Mouse (Mus musculus) G1E (cell line): ENCODE measurements around the gene Atf6. TPM values are rescaled to one million over a fixed set of nuclear protein-coding genes. Genes with fewer than 3 reads are reported as not detected.
A peak's percentile ranks its signal among the peaks of the same experiment; 100 is the strongest.

Source experiments
- ATAC-seq: 2 replicates; pipeline ENCODE4 v1.8.0; 2016; ENCODE audit warnings: mild to moderate bottlenecking; ENCODE audit not compliant: insufficient number of reproducible peaks, poor library complexity, low FRiP score, severe bottlenecking; ENCODE audit errors: extremely low read depth
- DNase-seq: peaks from one replicate; pipeline ENCODE4 v3.0.0; 2012; ENCODE audit warnings: low spot score
- H3K27me3 ChIP-seq: 2 replicates; pipeline ENCODE4 v1.6.1; 2012; ENCODE audit warnings: mild to moderate bottlenecking, low read length, inconsistent platforms; ENCODE audit not compliant: insufficient read depth
- H3K36me3 ChIP-seq: replicated peaks from 2 replicates; pipeline ENCODE3; 2012; ENCODE audit warnings: mild to moderate bottlenecking, inconsistent platforms
- H3K4me1 ChIP-seq: 2 replicates; pipeline ENCODE4 v1.6.1; 2012; ENCODE audit warnings: low read depth, low read length, inconsistent platforms, mixed read lengths; ENCODE audit not compliant: insufficient read depth
- H3K4me3 ChIP-seq: 2 replicates; pipeline ENCODE4 v1.5.1; 2012; ENCODE audit warnings: low read depth, mild to moderate bottlenecking, inconsistent platforms, low read length, moderate library complexity, mixed read lengths
- H3K9me3 ChIP-seq: replicated peaks from 2 replicates; pipeline ENCODE4 v1.6.1; 2012; ENCODE audit warnings: inconsistent platforms
- CTCF ChIP-seq: IDR thresholded peaks from 2 replicates; pipeline ENCODE4 v1.5.1; 2012; ENCODE audit warnings: low read depth, low read length, inconsistent platforms, mixed read lengths
- GATA1 ChIP-seq: IDR thresholded peaks from 2 replicates; pipeline ENCODE4 v1.6.1; 2012; ENCODE audit warnings: borderline replicate concordance, low read length, inconsistent platforms, mixed read lengths
- GATA2 ChIP-seq: IDR thresholded peaks from 2 replicates; pipeline ENCODE4 v1.6.1; 2012; ENCODE audit warnings: low read depth, low read length, inconsistent platforms, borderline replicate concordance
- POLR2AphosphoS5 ChIP-seq: IDR thresholded peaks from 2 replicates; pipeline ENCODE4 v1.6.1; 2012; ENCODE audit warnings: low read depth, low read length, inconsistent platforms; ENCODE audit not compliant: insufficient replicate concordance
- TAL1 ChIP-seq: conservative IDR thresholded peaks from 2 replicates; pipeline ENCODE4 v1.6.1; 2012; ENCODE audit warnings: low read depth, low read length, inconsistent platforms, mixed read lengths
- polyA plus RNA-seq: library from polyadenylated mRNA; stranded (reverse); fragments of >175 nt; gene quantifications from 2 replicates; pipeline ENCODE4 v1.2.3, GENCODE M21; 2012
- total RNA-seq, 2 experiments: library from RNA; stranded (forward) in 1 of 2; stranded (reverse) in 1 of 2; fragments of 200-1000 nt in 1 of 2; fragments of >200 nt in 1 of 2; fragmentation: Nextera tagmentation in 1 of 2; gene quantifications; 2 replicates each; pipeline ENCODE4 v1.2.3; 2014 to 2017

Atf6 gene
- total and polyA plus RNA-seq, 3 experiments: 2.1 to 44.6 (median 22.7) TPM

DNA sequence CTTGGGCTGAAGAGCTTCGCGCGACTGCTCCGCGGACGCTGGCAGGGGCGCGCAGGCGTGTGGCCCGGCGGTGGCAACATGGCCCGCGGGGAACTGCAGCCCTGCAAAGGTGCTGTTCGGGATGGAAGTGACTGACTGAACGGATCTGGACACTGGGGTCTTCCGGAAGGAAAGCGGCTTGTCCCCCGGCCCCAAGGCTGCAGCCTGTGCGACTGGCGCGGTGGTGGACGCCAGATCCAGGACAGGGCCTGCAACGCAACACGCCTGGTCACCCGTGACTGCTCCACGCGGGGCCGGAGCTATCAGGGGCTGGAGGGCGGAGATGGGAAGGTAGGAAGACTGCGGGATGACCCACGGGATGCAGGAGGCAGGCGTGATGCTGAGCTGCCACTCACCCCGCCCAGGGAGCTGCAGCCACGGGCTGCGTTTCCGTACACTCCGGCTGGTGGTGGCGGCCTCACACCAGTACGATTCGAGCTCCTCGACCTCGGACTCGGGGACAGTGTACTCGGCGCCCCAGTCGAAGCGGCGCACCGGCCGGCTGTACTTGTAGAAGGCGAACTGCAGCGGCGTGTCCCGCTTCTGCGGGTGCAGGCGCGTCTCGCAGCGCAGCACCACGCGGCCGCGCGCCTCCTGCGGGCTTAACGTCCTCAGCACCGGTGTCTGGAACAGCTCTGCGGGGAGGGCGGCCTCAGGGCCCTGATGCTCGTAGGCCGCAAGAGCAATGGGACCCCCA, 40.1 kb upstream of the Atf6 start:
- Histone ChIP-seq H3K4me3 (no peak overlapping the region), H3K27me3 (peaks cover 29% of the 10 kb centered on the region)
- TF ChIP-seq TAL1: no peak
- TF ChIP-seq CTCF: no peak
- TF ChIP-seq GATA1: no peak
- no peak for TF ChIP-seq GATA2
- no peak for TF ChIP-seq POLR2AphosphoS5

DNA sequence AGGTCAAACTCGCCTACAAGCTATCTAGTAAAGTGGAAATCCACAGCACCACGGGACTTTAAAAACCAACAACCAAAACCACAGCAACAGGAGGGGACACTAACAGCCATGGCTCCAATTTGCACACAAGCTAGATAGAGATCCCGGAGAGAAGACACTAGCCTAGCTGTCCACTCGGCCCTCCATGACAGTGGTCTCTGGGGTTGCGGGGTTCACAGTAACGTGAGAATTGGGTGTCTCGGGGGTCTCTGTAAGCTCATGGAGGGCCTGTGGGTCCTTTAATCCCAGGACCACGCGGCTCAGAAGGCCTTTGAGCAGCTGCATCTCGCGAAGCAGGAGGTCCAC, 39.5 kb upstream of the Atf6 start:
- peaks cover 2% of the 10 kb centered on the region for H3K4me1 ChIP-seq
- no peak for DNase-seq
- peaks cover 25% of the 10 kb centered on the region for H3K27me3 ChIP-seq
- no peak for TF ChIP-seq GATA2
- TF ChIP-seq GATA1: no peak
- no peak for TF ChIP-seq POLR2AphosphoS5
- no peak for TF ChIP-seq CTCF
- no peak for TF ChIP-seq TAL1
- ATAC-seq: no peak
- no peak overlapping the region for H3K4me3 ChIP-seq
- H3K9me3 ChIP-seq: peaks cover 10% of the 10 kb centered on the region
- no peaks in the 10 kb centered on the region for H3K36me3 ChIP-seq

More for the DNA sequence above, 40.1 kb upstream of the Atf6 start:
- ATAC-seq: no peak
- Histone ChIP-seq H3K9me3 (peaks cover 10% of the 10 kb centered on the region), H3K4me1 (no peaks in the 10 kb centered on the region; the same call in 1 of the 2 replicates), H3K36me3 (no peaks in the 10 kb centered on the region)
- no peak for DNase-seq

DNA sequence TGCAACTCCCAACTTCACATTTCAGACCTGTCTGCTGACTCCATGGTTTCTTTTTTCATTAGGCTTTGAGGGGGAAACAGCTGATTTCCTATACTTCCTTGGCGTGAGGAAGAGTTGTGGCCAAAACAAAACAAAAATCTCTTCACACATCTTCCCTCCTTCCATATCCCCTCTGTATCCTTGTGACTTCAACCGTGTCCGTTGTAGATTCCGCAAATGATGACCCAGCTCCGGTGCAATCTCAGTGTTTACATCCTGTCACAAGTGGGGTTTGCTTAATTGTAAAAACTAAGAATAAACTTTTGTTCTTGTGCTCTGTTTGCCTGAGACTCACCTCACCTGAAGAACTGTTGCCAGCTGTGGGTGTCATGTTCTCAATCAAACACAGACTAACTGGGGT, 35.9 kb upstream of the Atf6 start:
- H3K4me1 ChIP-seq: peaks cover 25% of the 10 kb centered on the region
- ATAC-seq (no peak), DNase-seq (no peak)
- no peaks in the 10 kb centered on the region for H3K36me3 ChIP-seq
- no peak for TF ChIP-seq GATA1
- TF ChIP-seq TAL1: no peak
- TF ChIP-seq POLR2AphosphoS5: no peak
- no peak for TF ChIP-seq GATA2
- TF ChIP-seq CTCF: no peak
- H3K27me3 ChIP-seq: peaks cover 14% of the 10 kb centered on the region
- H3K9me3 ChIP-seq: peaks cover 8% of the 10 kb centered on the region
- no peak overlapping the region for H3K4me3 ChIP-seq

DNA sequence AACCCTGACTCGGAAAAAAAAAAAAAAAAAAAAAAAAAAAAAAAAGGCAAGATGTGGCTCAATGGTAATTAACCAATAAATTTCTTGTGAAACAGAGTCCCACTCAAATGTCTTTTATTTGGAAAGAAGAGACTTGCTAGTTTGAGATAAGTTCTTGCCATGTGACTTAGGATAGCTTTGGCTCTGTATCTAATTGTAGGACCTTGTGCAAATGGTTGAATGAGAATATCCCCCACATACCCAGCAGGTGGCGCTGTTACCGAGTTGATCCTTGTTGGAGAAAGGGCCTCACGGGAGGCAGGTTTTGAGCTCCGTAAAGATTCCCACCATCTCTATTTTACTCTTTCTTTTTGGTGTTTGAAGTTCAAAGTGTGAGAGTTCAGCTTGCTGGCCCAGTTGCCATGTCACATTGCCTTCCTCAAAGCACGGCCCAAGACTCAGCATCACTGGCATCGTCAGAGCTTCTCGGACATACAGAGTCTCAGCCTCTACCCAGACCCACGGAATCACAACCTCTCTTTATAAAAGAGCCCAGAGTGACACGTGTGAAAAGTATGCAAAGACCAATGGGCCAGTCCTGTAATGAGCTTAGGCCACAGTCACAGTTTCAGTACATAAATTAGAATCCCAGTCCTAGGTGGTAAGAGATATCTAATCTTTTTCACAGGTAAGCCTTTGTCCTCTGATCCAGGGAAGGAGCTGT, 34.1 kb upstream of the Atf6 start:
- H3K27me3 ChIP-seq: peaks cover 3% of the 10 kb centered on the region; the same call in 1 of the 2 replicates
- no peak overlapping the region; the same call in 1 of the 2 replicates for H3K4me3 ChIP-seq
- peak; percentile 38 for DNase-seq
- H3K36me3 ChIP-seq: no peaks in the 10 kb centered on the region
- H3K4me1 ChIP-seq: peaks cover 43% of the 10 kb centered on the region
- TF ChIP-seq GATA2 (no peak), CTCF (peak; percentile 76), TAL1 (no peak)
- 0 out of 2 replicates have a peak, but pooled peaks have one; percentile 46 for ATAC-seq
- H3K9me3 ChIP-seq: no peaks in the 10 kb centered on the region

DNA sequence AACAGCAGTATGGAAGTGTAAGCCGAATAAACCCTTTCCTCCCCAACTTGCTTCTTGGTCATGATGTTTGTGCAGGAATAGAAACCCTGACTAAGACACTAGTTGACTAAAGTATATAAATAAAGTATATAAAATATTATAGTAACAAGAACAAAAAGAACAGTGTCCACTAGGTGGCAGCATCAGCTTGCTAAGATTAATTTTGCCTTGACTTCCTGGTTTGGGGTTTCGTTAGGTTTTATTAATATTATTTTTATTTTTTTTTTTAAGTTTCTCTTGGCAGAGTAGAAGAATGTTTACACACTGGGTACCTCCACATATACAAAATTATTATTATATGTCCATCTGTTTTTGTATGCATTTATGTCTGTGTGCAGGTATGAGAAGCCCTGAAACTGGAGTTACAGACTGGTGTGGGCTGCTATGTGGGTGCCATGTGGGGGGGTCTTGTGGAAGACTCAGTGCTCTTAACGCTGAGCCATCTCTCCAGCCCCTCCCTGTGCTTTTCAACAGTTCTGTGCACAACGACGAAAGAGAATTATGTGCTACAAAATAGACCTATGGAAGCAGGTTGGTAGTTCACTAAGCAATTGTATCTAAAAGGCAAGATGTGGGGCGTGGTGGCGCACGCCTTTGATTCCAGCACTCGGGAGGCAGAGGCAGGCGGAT, 33.4 kb upstream of the Atf6 start:
- H3K4me1 ChIP-seq: peaks cover 48% of the 10 kb centered on the region
- no peak for DNase-seq

More for the DNA sequence above, 33.4 kb upstream of the Atf6 start:
- H3K36me3 ChIP-seq: no peaks in the 10 kb centered on the region
- no peak for ATAC-seq
- no peaks in the 10 kb centered on the region for H3K9me3 ChIP-seq
- TF ChIP-seq CTCF: no peak
- TF ChIP-seq POLR2AphosphoS5: no peak
- TF ChIP-seq GATA1: no peak
- TF ChIP-seq GATA2: no peak
- no peak for TF ChIP-seq TAL1
- peak overlapping the region; percentile 23; the same call in 1 of the 2 replicates for H3K4me3 ChIP-seq
- H3K27me3 ChIP-seq: peaks cover 3% of the 10 kb centered on the region; the same call in 1 of the 2 replicates
